In genomic region chr4:62677047-62677737, GRCm38 (mm10) we compare ENCODE assay signal across 9 mouse cellular contexts.
DNase-seq lines count a peak whose midpoint lies in the region; ATAC-seq and TF ChIP-seq lines count a peak whose summit lies in the region.
"Had no signal": no experiment of that assay in that cellular context is flagged by ENCODE, and none has a peak within 500 bp of the region (broad histone marks: within the 10 kb centered on the region; RNA-seq: fewer than 3 reads in every experiment).

No protein-coding gene starts in this region.

- H3K9me3 ChIP-seq in lung, embryonic 16.5 days (ENCODE audit: control insufficient read depth, low read length), result no peaks in the 10 kb centered on the region
- H3K9me3 ChIP-seq in limb, embryonic 12.5 days, result no peaks in the 10 kb centered on the region

- H3K4me1 ChIP-seq in lung, embryonic 16.5 days (replicated peaks; ENCODE audit: control insufficient read depth, insufficient read depth, low read length), result peaks cover 24% of the 10 kb centered on the region
- peaks cover 48% of the 10 kb centered on the region for H3K4me1 ChIP-seq in limb, embryonic 12.5 days (replicated peaks)
- H3K4me1 ChIP-seq in small intestine, adult 2 months (ENCODE audit: control insufficient read depth, insufficient read depth, insufficient read length, low read length), result peaks cover 19% of the 10 kb centered on the region

- H3K36me3 ChIP-seq in lung, embryonic 16.5 days (ENCODE audit: control insufficient read depth, insufficient read depth, low read length), result no peaks in the 10 kb centered on the region
- H3K36me3 ChIP-seq in limb, embryonic 12.5 days, result peaks cover 16% of the 10 kb centered on the region
- peaks cover 20% of the 10 kb centered on the region for H3K36me3 ChIP-seq in small intestine, adult 2 months (ENCODE audit: control insufficient read depth, insufficient read depth, low read length)

- no peak overlapping the region for H3K27ac ChIP-seq in lung, embryonic 16.5 days (ENCODE audit: low read length)
- H3K27ac ChIP-seq in limb, embryonic 12.5 days, result no peak overlapping the region
- H3K27ac ChIP-seq in small intestine, adult 2 months (ENCODE audit: insufficient read depth, low read depth, low read length), result peak overlapping the region; percentile 25

- H3K27me3 ChIP-seq in lung, embryonic 16.5 days (ENCODE audit: control insufficient read depth, insufficient read depth, low read depth, low read length), result no peaks in the 10 kb centered on the region
- H3K27me3 ChIP-seq in limb, embryonic 12.5 days, result no peaks in the 10 kb centered on the region
- H3K27me3 ChIP-seq in small intestine, adult 2 months (ENCODE audit: control insufficient read depth, insufficient read depth, low read length), result no peaks in the 10 kb centered on the region

- no peak for TF ChIP-seq CTCF in small intestine, adult 2 months (IDR thresholded peaks at IDR 0.05; ENCODE audit: extremely low read depth, insufficient read length, insufficient replicate concordance, low read depth, low read length)

- no peak for ATAC-seq in cerebellum, adult (ENCODE audit: insufficient number of reproducible peaks, low FRiP score, low TSS enrichment)
- ATAC-seq in lung, embryonic 16.5 days (ENCODE audit: low read depth), result peak; percentile 16; the same call in 1 of the 2 replicates
- ATAC-seq in limb, embryonic 12.5 days (ENCODE audit: insufficient number of reproducible peaks, insufficient read depth, low FRiP score, low TSS enrichment, low read depth), result no peak
- ATAC-seq in megakaryocyte, adult 5-6 weeks (ENCODE audit: poor library complexity, severe bottlenecking), result no peak

- no peak overlapping the region for H3K9ac ChIP-seq in lung, embryonic 16.5 days (ENCODE audit: low read length)
- H3K9ac ChIP-seq in limb, embryonic 12.5 days (replicated peaks), result peak overlapping the region; percentile 32; the same call in 1 of the 2 replicates

- DNase-seq in cerebellum, adult 11-12 months, result peak; percentile 52
- DNase-seq in lung, adult 18-20 months, result no peak
- DNase-seq in kidney, adult 18-20 months, result no peak
- DNase-seq: liver had no signal

- no peak overlapping the region for H3K4me3 ChIP-seq in lung, embryonic 16.5 days (ENCODE audit: low read length)
- 0 out of 2 replicates have a peak overlapping the region, but pooled peaks have one; percentile 1 for H3K4me3 ChIP-seq in limb, embryonic 12.5 days (replicated peaks)
- peak overlapping the region; percentile 18; the same call in 1 of the 2 replicates for H3K4me3 ChIP-seq in small intestine, adult 2 months (ENCODE audit: low read depth, low read length)

- no peak for TF ChIP-seq POLR2A in small intestine, adult 2 months (IDR thresholded peaks at IDR 0.05; ENCODE audit: low read depth, low read length)

- 55% methylated on average over 10 of the region's 10 CpGs for WGBS in lung, embryonic 16.5 days
- 43% methylated on average over 10 of the region's 10 CpGs for WGBS in limb, embryonic 12.5 days
- WGBS in small intestine, adult 2 months, result 79% methylated on average over 10 of the region's 10 CpGs

- H3K4me2 ChIP-seq in lung, embryonic 16.5 days (ENCODE audit: low read depth, low read length), result no peak overlapping the region
- H3K4me2 ChIP-seq in limb, embryonic 12.5 days, result peak overlapping the region; percentile 72
